Mouse (Mus musculus): ENCODE measurements around the gene Gm14443.
"Not testable (repeated sequence)": the region's sequence is repeated elsewhere in the genome, so short reads cannot be mapped to it uniquely, and the experiment has no call there.

Gene Gm14443

DNA sequence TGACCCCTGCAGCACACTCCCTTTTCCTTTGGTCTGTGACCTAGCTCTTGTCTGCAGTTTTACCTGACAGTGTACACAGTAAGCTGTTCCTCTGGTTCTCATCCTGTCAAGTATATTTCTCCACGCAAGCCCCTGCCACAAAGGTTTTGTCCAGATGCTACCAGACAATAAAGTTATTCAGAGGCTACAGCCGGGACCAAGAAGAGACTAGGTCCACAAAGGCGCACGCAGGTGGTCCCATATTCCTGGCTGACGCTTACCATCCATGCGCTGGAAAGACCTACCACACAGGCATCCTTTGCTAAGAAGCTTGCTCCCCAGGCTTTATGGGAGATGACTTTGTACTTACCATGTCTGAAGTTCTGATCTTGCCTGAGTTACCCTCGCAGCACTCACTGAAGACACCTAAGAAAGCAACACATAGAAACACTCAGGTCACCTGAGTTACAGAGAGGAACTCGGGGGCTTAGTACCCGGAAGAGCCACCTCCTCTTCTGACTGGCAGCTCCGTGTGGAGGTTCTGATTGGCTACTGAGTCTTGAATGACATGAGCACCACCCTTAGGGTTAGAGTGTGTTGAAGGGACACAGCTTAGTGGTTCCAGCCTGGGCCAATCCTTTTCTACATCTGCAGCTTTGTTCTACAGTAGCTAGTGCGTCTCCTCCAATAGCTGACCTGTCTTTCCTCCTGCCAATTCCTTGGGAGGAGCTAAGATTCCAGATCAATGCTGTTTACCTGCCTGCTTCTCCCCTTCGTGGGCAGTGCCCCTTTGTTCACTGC is at the start of gene Gm14443:
Gene Gm14443 (minus strand): TSS at position 471 of the 780 bp plus-strand sequence.
- peak in 1 of 2 experiments; percentile 17 for DNase-seq

- not testable (repeated sequence) for DNase-seq
Measured at GRCm38 (mm10) chr2:175206732-175207131, 31.1 kb upstream of the Gm14443 start, which contains the start of gene Gm14391. Gene Gm14391, minus strand, starts transcription at chr2:175206917.

- DNase-seq = not testable (repeated sequence)
Measured at GRCm38 (mm10) chr2:175179008-175179407, 3.3 kb upstream of the Gm14443 start.

DNA sequence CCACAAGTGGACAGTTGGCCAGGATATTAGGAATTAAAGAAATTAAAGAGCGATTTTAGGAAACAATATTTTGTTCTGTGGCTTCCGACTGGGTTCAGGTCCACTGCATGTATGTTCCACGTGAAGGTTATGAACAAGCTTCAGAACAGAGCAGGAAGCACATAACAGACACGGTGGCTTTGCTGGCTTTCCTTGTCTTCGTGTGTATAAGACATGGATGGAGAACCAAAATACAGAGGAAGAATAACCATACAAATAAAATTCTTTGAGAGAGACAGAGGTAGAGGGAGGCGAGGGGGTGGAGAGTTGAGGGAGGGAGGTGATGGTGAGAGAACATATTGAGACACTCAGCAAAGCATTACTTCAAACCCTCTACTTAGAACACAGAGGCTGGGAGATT is 641 bp upstream of the Gm14443 start:
- no peak for DNase-seq

DNA sequence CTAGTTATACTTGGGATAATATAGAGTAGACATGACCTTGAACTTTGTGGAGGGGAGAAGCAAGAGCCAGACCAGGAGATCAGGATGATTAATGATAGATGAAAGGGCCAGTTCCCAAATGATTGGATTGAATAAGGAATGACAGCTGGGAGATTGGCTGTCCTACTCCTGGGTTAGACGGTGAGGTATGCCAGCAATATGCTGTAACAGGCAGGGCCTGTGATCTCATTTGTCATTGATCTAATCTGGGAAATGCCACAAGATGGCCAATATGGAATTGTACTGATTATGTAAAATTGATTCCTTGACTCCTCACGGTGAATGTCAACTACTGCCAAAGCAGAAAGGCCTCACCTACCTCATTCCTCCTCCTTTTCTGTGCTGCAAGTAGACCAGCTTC is 1.6 kb downstream of the Gm14443 start:
- not testable (repeated sequence) for DNase-seq

DNA sequence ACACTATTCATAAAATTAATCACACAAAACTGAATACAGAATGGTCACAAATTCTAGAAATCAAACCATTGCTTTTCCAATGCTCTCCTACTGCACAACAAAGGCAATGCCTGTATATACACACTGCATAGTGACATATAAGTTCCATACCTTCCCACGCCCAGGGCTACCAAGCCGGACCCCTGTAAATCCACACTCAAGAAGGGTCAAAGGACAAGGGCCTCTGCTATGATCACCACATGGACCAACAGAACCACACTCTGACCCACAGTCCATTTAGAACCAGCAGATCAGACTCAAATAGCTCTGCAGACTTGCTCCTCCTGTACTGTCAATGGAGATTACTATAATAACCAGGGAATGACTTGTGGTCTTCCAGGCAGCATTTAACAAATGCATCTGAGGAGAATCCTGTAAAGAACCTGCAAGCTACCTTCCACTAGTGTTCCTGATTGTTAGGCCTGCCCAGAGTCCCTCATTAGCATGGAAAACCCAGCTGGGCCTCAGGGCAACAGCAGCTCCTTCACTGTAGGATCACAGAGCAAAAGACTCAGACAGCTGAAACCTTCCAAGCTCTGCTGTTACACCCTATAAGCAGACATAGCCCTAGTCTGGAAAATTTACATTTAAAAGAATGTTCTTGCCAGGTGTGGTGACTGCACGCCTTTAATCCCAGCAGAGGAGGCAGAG is 2.6 kb downstream of the Gm14443 start:
- DNase-seq = not testable (repeated sequence)

GRCm38 (mm10) chr2:175172123-175172522 is 3.5 kb downstream of the Gm14443 start:
- DNase-seq = no peak

GRCm38 (mm10) chr2:175166870-175167269 is 8.8 kb downstream of the Gm14443 start:
- not testable (repeated sequence) for DNase-seq

DNA sequence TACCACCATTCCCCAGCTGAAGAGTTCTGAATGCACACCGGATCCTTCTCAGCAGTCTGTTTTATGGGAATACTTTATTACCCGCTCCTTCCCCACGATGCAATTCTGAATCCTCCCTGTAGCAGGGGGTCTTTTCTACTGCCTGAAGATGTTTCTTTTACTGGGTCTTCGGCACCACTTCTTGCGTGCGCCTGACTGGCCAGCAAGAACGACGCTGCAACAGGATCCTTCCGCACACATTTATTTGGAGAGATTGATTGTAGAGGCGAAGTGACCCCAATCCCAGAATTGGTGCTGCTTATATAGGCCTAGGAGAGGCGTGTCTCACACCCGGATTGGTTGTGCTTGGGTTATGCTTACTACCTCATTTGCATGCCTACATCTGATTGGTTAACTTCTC is 10.6 kb downstream of the Gm14443 start:
- DNase-seq = not testable (repeated sequence)

DNA sequence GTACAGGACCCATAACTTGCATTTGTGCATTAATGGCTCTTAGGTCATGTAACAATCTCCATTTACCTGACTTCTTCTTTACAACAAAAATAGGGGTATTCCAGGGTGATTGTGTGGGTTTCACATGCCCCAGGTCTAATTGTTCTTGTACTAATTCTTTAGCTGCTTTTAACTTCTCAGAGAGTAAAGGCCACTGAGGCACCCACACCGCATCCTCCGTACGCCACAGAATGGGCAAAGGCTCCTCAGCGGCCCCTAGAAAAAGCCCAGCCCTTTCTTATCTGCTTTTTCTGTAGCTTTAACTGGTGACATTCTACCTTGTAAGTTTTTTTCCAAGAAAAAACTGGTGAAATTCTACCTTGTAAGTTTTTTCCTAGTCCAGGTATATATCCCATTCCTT is 14.2 kb downstream of the Gm14443 start:
- DNase-seq = not testable (repeated sequence)

DNA sequence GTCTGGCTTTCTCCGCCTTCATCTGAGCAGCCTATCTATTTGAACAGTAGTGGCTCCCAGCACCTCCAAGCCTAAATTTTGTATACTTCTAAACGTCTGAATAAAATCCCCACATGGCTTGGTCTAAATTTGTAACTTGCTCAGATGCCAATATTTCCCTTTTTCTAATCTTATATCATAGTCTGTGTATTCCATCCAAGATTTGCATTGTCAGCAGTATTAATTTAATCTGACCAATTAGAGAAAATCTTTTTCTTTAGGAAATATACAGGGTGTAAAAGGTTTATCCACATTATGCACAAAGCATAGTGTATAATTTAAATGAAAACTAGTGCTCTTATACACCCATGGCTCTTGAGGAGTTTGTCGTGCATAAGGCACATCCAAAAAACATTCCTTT is 17.0 kb downstream of the Gm14443 start:
- no peak for DNase-seq

DNA sequence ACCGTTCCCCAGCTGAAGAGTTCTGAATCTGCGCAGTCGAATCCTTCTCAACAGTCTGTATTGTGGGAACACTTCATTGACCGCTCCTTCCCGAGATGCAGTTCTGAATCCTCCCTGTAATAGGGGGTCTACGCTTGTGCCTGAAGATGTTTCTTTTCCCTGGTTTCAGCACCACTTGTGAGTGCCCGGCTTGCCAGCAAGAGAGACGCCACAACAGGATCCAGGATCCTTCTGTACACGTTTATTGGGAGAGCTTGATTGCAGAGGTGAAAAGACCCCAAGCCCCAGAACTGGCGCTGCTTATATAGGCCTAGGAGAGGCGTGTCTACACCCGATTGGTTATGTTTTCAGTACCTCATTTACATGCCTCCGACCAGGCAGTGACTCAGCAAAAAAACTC is 19.0 kb downstream of the Gm14443 start:
- no peak for DNase-seq

DNA sequence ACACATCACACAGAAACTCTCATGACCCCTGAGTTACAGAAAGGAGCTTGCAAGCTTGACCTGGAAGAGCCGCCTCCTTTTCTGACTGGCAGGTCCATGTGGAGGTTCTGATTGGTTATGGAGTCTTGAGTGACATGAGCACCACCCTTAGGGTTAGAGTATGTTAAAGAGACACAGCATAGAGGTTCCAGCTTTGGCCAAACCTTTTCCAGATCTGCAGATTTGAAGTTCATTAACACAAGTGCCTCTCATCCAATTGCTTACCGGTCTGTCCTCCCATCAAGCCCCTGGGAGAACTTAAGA is 33.7 kb downstream of the Gm14443 start, which contains the start of gene Gm14399:
Gene Gm14399 (minus strand): TSS at position 20 of the 303 bp plus-strand sequence.
- peak in 1 of 2 experiments; percentile 8 for DNase-seq

- DNase-seq = peak; percentile 3 to 10
Measured at GRCm38 (mm10) chr2:175141118-175141992, 34.3 kb downstream of the Gm14443 start.

GRCm38 (mm10) chr2:175140624-175141023 is 35.0 kb downstream of the Gm14443 start:
- not testable (repeated sequence) for DNase-seq
